Mouse (Mus musculus) hindbrain, embryonic 16.5 days (tissue): ENCODE results near the gene Traf3ip1. TPM values are rescaled to one million over a fixed set of nuclear protein-coding genes. Genes with fewer than 3 reads are reported as not detected.
A peak's percentile ranks its signal among the peaks of the same experiment; 100 is the strongest.

Experiments
- ATAC-seq: fragments of 200-750 bp; cut with Nextera tagmentation; 2 replicates; pipeline ENCODE4 v1.8.0; 2017; ENCODE audit warnings: moderate TSS enrichment, moderate library complexity
- H3K27ac ChIP-seq: fragments of 300-500 bp; sonication (generic); 2 replicates; pipeline ENCODE4 v1.5.1; 2014; ENCODE audit warnings: low read depth, mild to moderate bottlenecking, control low read depth, low read length, moderate library complexity
- H3K27me3 ChIP-seq: fragments of 300-500 bp; sonication (generic); replicated peaks from 2 replicates; pipeline ENCODE4 v1.6.1; 2014; ENCODE audit warnings: low read length; ENCODE audit not compliant: control insufficient read depth, insufficient read depth
- H3K36me3 ChIP-seq: fragments of 300-500 bp; sonication (generic); 2 replicates; pipeline ENCODE4 v1.6.1; 2014; ENCODE audit warnings: mild to moderate bottlenecking, low read length, moderate library complexity, mixed read lengths; ENCODE audit not compliant: control insufficient read depth, insufficient read depth
- H3K4me1 ChIP-seq: fragments of 300-500 bp; sonication (generic); 2 replicates; pipeline ENCODE4 v1.6.1; 2014; ENCODE audit warnings: low read depth, low read length; ENCODE audit not compliant: control insufficient read depth, insufficient read depth
- H3K4me2 ChIP-seq: fragments of 300-500 bp; sonication (generic); 2 replicates; pipeline ENCODE4 v1.6.1; 2014; ENCODE audit warnings: mild to moderate bottlenecking, low read length, control low read depth, moderate library complexity
- H3K4me3 ChIP-seq: fragments of 300-500 bp; sonication (generic); 2 replicates; pipeline ENCODE4 v1.5.1; 2014; ENCODE audit warnings: mild to moderate bottlenecking, low read length, control low read depth, moderate library complexity
- H3K9ac ChIP-seq: fragments of 300-500 bp; sonication (generic); 2 replicates; pipeline ENCODE4 v1.6.1; 2014; ENCODE audit warnings: low read depth, mild to moderate bottlenecking, control low read depth, low read length, moderate library complexity
- H3K9me3 ChIP-seq: fragments of 300-500 bp; sonication (generic); 2 replicates; pipeline ENCODE4 v1.6.1; 2014; ENCODE audit warnings: mild to moderate bottlenecking, low read length, moderate library complexity; ENCODE audit not compliant: control insufficient read depth
- WGBS: fragments of 180-500 bp; shearing (Covaris S2); extraction: QIAGEN DNeasy Blood & Tissue Kit; methylation state at CpG from one replicate; pipeline ENCODE4 v1.1.7; 2014; 5-methylcytosine and 5-hydroxymethylcytosine counted together
- polyA plus RNA-seq: library from polyadenylated mRNA; unstranded; fragments of >200 nt; fragmentation: Nextera tagmentation; extraction: Ambion mirVana; gene quantifications from 2 replicates; pipeline ENCODE4 v1.2.1, GENCODE M21; 2015

Gene Traf3ip1
- polyA plus RNA-seq, 1 experiment from 2014 or later, result 10.4 TPM

DNA sequence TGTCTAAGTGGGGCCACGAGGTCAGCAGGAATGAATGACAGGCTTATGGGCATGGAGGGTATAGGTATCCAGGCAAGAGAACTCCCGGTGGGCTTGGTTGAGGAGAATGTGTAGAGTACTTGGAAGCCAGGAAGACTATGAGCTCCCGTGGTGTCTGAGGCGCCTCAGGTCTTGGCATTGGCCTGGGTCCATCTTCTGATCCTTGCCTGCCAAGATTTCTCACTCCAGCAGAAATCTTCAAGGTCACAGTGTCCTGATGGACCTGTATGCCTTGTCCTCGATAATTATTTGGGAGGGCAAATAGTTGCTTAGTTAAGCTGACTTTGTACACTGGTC lies 10.5 kb upstream of the Traf3ip1 start:
- Histone ChIP-seq H3K4me3 (no peak overlapping the region), H3K9ac (no peak overlapping the region), H3K4me1 (no peaks in the 10 kb centered on the region), H3K4me2 (no peak overlapping the region), H3K27ac (no peak overlapping the region), H3K27me3 (no peaks in the 10 kb centered on the region), H3K36me3 (no peaks in the 10 kb centered on the region), H3K9me3 (no peaks in the 10 kb centered on the region)
- no peak for ATAC-seq
- WGBS, result 77% methylated on average over 5 of the region's 5 CpGs

DNA sequence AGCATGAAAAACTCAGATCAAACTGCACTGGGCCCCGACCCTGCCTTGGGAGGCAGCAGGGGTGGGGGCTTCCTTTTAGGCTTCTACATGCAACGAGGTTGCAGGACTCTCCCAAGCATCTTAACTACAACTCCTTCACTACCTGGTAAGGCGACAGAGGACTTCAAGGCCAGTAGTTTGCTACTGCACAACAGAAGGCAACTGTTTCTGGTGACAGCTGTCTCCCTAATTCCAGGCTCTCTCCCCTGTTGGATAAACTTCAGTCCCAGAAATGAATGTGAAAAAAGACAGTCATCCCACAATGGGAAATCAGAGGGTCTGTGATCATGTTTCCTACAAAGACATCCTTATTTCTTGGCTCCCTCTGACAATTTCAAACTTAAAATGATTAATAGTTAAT lies 9.0 kb upstream of the Traf3ip1 start:
- H3K4me2 ChIP-seq, result no peak overlapping the region
- no peaks in the 10 kb centered on the region for H3K36me3 ChIP-seq
- H3K9me3 ChIP-seq, result no peaks in the 10 kb centered on the region
- no peaks in the 10 kb centered on the region for H3K4me1 ChIP-seq
- H3K27ac ChIP-seq, result no peak overlapping the region
- 78% methylated on average over 3 of the region's 3 CpGs for WGBS
- no peak overlapping the region for H3K4me3 ChIP-seq
- H3K9ac ChIP-seq, result no peak overlapping the region
- H3K27me3 ChIP-seq, result no peaks in the 10 kb centered on the region
- no peak for ATAC-seq

DNA sequence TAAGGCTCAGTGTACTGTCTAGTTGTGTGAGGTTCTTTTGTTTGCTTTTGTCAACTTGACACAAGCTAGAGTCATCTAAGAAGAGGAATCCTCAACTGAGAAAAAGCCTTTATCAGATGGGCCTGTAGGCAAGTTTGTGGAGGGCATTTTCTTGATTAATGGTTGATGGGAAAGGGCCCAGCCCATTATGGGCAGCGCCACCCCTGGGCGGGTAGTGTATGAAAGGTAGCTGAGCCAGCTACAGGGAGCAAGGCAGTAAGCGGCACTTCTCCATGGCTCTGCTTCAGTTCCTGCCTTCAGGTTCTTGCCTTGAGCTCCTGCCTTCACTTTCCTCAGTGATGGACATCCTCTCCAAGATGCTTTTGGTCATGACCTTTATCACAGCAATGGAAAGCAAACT lies 8.3 kb upstream of the Traf3ip1 start:
- no peak overlapping the region for H3K4me3 ChIP-seq
- no peak for ATAC-seq
- WGBS, result 80% methylated on average over 3 of the region's 3 CpGs

DNA sequence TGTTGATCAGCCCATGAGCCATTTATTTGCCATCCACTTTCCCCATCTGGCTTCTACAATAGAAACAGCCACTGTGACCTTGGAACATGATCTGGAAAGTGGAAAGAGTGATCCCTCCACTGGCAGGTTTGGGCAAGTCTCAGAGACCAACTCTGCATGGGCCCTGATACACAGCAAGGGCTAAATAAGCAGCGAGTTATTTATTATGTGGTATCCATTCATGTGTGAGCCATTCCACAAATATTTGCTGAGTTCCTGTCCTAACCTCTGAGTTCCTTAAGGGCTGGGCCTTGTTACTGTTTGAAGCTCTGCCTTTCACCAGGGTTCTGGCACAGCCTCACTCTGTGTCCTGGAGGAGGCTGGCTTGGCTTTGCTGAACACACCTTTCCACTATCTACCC lies 4.1 kb upstream of the Traf3ip1 start:
- Histone ChIP-seq H3K4me2 (no peak overlapping the region), H3K4me3 (no peak overlapping the region), H3K4me1 (peaks cover 8% of the 10 kb centered on the region), H3K36me3 (no peaks in the 10 kb centered on the region), H3K9ac (no peak overlapping the region), H3K27ac (no peak overlapping the region), H3K27me3 (no peaks in the 10 kb centered on the region), H3K9me3 (no peaks in the 10 kb centered on the region)
- 58% methylated on average over 1 of the region's 1 CpGs for WGBS
- no peak for ATAC-seq

More for the DNA sequence above, 8.3 kb upstream of the Traf3ip1 start:
- H3K9ac ChIP-seq, result no peak overlapping the region
- H3K4me2 ChIP-seq, result no peak overlapping the region
- no peaks in the 10 kb centered on the region for H3K4me1 ChIP-seq
- no peaks in the 10 kb centered on the region for H3K27me3 ChIP-seq
- no peaks in the 10 kb centered on the region for H3K9me3 ChIP-seq
- H3K36me3 ChIP-seq, result no peaks in the 10 kb centered on the region
- H3K27ac ChIP-seq, result no peak overlapping the region

DNA sequence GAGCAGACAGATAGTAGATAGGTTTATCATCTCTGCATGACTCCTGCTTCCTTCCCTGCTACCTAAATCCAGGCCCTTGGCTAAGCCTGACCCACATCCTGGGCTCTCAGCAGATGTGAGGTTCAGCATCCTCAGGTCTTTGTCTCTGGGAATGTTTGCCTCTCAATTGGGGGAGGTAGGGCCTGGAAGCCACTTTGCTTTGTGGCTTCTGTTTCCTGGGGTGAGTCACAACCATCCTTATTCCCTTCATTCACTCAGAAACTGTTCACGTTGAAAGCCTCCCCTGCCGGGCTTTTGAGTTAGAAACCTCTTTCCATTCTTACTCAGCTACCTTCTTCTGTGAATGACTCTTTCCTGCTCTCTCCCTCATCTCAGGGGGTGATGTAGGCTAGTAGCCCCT lies 1.7 kb upstream of the Traf3ip1 start:
- H3K4me1 ChIP-seq, result peaks cover 15% of the 10 kb centered on the region
- H3K9ac ChIP-seq, result no peak overlapping the region
- H3K27ac ChIP-seq, result no peak overlapping the region
- no peak overlapping the region for H3K4me3 ChIP-seq
- no peak for ATAC-seq
- no peaks in the 10 kb centered on the region for H3K36me3 ChIP-seq
- WGBS, result 15% methylated on average over 2 of the region's 2 CpGs
- H3K9me3 ChIP-seq, result no peaks in the 10 kb centered on the region
- H3K4me2 ChIP-seq, result no peak overlapping the region
- H3K27me3 ChIP-seq, result no peaks in the 10 kb centered on the region

DNA sequence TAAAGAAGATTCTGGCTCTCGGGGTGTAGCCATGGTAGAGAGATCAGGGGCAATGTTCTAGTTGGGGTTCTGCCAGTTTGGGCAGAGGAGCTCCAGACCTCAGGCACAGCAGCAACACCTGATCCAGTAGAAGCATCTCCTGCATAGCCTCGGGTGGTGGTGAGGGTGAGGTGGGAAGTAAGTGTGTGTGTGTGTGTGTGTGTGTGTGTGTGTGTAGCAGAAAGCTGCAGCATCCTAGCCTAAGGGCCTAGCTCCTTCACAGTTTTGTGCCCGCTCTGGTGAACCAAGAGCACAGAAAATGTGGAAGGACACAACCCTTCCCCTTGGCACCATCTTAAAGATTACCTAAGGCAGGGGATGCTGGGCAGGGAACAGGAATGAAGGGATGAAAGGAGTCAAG lies 509 bp upstream of the Traf3ip1 start:
- ATAC-seq, result peak; percentile 1
- Histone ChIP-seq H3K27me3 (no peaks in the 10 kb centered on the region), H3K9me3 (no peaks in the 10 kb centered on the region), H3K4me2 (peak overlapping the region; percentile 93), H3K4me1 (peaks cover 15% of the 10 kb centered on the region), H3K9ac (peak overlapping the region; percentile 88), H3K4me3 (peak overlapping the region; percentile 84), H3K36me3 (no peaks in the 10 kb centered on the region), H3K27ac (no peak overlapping the region)
- 53% methylated on average over 3 of the region's 3 CpGs for WGBS

DNA sequence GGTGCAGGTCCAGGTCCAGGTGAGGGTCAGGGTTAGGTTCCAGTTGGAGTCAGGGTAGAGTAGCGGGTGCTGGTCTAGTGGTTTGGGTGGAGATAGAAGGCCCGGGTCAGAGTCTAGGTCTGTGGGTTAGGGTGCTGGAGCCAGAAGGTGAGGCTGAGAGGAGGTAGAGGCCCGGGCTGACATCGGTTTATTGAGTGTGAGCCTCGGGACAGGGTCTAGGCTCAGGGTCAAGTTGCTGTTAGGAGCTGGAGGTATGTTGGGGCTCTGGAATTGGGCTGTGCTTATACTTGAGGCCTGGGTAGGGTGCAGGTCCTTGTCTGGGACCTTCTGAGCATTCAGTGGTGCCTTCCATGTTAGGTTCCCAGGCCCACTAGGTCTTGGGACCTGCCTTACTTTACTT lies 874 bp downstream of the Traf3ip1 start:
- 59% methylated on average over 5 of the region's 5 CpGs for WGBS
- no peaks in the 10 kb centered on the region for H3K27me3 ChIP-seq
- H3K27ac ChIP-seq, result no peak overlapping the region
- H3K4me2 ChIP-seq, result peak overlapping the region; percentile 93
- H3K4me3 ChIP-seq, result peak overlapping the region; percentile 84
- peak overlapping the region; percentile 88 for H3K9ac ChIP-seq
- ATAC-seq, result no peak
- H3K4me1 ChIP-seq, result peaks cover 15% of the 10 kb centered on the region
- H3K36me3 ChIP-seq, result peaks cover 3% of the 10 kb centered on the region; the same call in 1 of the 2 replicates
- H3K9me3 ChIP-seq, result no peaks in the 10 kb centered on the region

DNA sequence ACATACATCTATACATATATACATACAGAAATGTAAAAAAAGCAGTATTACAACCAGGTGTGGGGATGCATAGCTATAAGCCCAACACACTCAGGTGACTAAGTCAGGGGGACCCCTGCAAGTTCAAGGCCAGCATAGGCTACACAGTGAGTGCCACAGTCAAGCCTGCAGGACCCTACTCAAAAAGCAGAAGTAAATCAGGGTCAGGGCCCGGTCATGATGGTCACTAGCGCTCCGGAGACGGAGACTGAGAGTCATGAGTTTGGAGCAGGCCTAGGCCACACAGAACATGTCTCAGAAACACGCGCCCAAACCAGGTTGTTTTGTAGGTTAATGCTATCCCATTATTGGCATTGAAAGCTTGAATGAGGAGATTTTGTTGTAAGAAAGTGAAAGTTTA lies 4.1 kb downstream of the Traf3ip1 start:
- H3K36me3 ChIP-seq, result peaks cover 13% of the 10 kb centered on the region; the same call in 1 of the 2 replicates
- no peak for ATAC-seq
- 97% methylated on average over 6 of the region's 6 CpGs for WGBS

DNA sequence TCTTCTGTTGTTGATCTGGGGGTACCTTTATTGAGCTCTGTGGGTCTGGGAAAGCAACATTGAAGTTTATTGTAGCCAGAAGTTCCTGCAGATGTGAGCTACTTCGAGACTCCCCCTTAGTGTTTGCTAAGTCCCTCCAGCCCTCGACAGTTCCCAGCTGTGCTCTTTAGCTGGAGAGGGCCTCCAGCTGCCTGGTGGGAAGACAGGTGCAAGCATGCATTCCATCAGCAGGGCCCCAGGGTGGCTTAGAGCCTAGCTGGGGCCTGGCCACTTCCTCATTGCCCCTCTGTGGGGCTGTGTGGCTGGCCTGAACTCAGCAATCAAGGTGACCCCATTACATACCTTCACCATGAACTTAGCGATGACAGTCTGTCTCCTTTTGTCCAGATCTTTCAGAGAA lies 10.2 kb downstream of the Traf3ip1 start:
- H3K4me2 ChIP-seq, result no peak overlapping the region
- no peak overlapping the region for H3K4me3 ChIP-seq
- H3K9me3 ChIP-seq, result no peaks in the 10 kb centered on the region
- no peak overlapping the region for H3K9ac ChIP-seq
- peaks cover 26% of the 10 kb centered on the region for H3K36me3 ChIP-seq
- no peaks in the 10 kb centered on the region for H3K27me3 ChIP-seq
- H3K4me1 ChIP-seq, result no peaks in the 10 kb centered on the region
- ATAC-seq, result no peak
- WGBS, result 78% methylated on average over 3 of the region's 3 CpGs
- H3K27ac ChIP-seq, result no peak overlapping the region

More for the DNA sequence above, 4.1 kb downstream of the Traf3ip1 start:
- Histone ChIP-seq H3K4me3 (no peak overlapping the region), H3K4me1 (peaks cover 15% of the 10 kb centered on the region), H3K4me2 (no peak overlapping the region), H3K27me3 (no peaks in the 10 kb centered on the region), H3K27ac (no peak overlapping the region), H3K9ac (no peak overlapping the region), H3K9me3 (no peaks in the 10 kb centered on the region)

DNA sequence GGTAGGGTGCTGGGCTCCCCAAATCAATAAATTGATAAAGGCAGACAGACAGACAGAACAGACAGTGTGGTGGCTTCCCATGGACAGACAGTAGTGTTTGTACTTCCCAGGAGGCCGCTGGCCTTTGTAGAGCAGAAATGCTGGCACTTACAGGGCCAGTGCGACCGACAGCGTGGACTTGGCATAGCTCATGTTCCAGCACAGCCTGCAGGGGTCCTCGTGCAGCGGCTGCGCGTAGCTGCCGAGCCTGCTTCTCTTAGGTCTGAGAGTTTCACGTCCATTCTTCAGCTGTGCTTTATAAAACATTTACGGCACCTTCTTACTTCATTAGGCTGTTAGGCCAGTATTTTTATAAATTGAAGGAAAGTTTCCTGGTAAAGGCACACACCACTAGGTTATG lies 20.5 kb downstream of the Traf3ip1 start:
- no peak overlapping the region for H3K4me3 ChIP-seq
- ATAC-seq, result no peak
- 68% methylated on average over 11 of the region's 11 CpGs for WGBS
- peaks cover 9% of the 10 kb centered on the region for H3K36me3 ChIP-seq
- H3K9ac ChIP-seq, result no peak overlapping the region
- no peaks in the 10 kb centered on the region for H3K4me1 ChIP-seq
- H3K27ac ChIP-seq, result no peak overlapping the region
- H3K27me3 ChIP-seq, result no peaks in the 10 kb centered on the region
- H3K9me3 ChIP-seq, result no peaks in the 10 kb centered on the region
- H3K4me2 ChIP-seq, result no peak overlapping the region
